Mouse (Mus musculus) C2C12 (cell line): ENCODE results near the gene Mob3b.

Experiments
- CTCF ChIP-seq: IDR thresholded peaks from one replicate; pipeline ENCODE4 v1.5.1; 2011; ENCODE audit not compliant: control insufficient read depth, insufficient read depth, insufficient read length
- MAX ChIP-seq: IDR thresholded peaks from one replicate; pipeline ENCODE4 v1.6.1; 2011; ENCODE audit warnings: mild to moderate bottlenecking, control low read depth

DNA sequence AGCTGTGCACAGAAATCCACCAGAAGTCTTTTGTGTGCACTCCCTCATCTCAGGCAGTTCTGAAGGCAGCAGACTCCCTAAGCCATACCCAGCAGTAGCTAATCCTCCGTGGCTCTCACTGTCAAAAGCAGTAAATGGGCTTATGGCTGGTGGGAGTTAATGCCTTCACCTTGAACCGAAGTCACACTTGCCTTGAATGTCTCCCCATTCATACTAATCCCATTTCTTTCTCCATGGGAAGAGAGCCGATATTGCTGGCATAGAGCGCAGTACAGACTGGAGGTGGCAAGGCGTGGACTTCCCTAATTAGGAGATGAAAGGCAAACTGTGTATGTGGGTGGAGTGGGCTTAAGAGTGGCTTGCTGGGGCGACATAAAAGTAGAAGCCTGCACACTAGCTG is 41.4 kb downstream of the Mob3b start:
- TF ChIP-seq CTCF (no peak), MAX (no peak)
